Mouse (Mus musculus): ENCODE measurements around the gene Fam19a1.

GRCm38 (mm10) chr6:96254815-96255214 lies 141.9 kb downstream of the Fam19a1 start:
- TF ChIP-seq POLR2A (IDR thresholded peaks at IDR 0.05; ENCODE audit: low read depth, low read length) = no peak
- TF ChIP-seq CTCF (IDR thresholded peaks at IDR 0.05; ENCODE audit: extremely low read depth, insufficient read length, insufficient replicate concordance, low read depth, low read length) = no peak
